Mouse (Mus musculus): ENCODE measurements at regions not wholly inside any gene's neighbourhood (a gene's known extent, or its start where the extent isn't known, plus 50 kb on each side); places are given as distances from the start of the nearest gene placed in this dataset.

DNA sequence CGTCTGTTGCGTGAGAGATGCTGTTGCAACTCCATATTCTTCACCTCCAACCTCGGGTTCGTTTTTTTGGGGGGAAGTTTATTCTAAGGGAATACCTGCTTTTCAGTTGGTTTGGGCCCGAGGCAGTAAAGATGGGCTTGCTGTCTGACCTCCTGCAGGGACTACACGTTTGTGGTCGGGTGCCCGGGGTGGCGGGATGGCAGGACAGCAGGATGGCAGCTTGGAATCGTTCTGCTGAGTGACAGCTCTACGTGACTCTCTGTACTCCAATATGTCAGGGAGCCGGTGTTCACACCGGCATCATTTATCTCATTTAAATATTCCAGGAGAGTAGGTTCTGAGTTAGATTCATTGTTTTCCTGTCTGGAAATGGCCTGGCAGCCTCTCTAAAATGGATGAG lies 286.2 kb downstream of the Olfm4 start:
- no peak for TF ChIP-seq CTCF (IDR thresholded peaks at IDR 0.05; ENCODE audit: borderline replicate concordance, insufficient read depth, low read length)
- no peak for TF ChIP-seq POLR2A (IDR thresholded peaks at IDR 0.05; ENCODE audit: low read depth, low read length)
